Mouse (Mus musculus) frontal cortex, postnatal 14 days (tissue): ENCODE results near the gene Uba1y.
"Not testable (repeated sequence)": the region's sequence is repeated elsewhere in the genome, so short reads cannot be mapped to it uniquely, and the experiment has no call there.

ENCODE experiments used
- DNase-seq, 2 experiments: peaks; one replicate each; pipeline ENCODE4 v3.0.0; 2022; ENCODE audit warnings: low spot score in 2 of 2

Gene Uba1y

GRCm38 (mm10) chrY:818396-818795, at the start of gene Uba1y:
Uba1y (plus strand) TSS chrY:818649.
- DNase-seq: no peak

- not testable (repeated sequence) for DNase-seq
These were observed 21.1 kb upstream of the Uba1y start, which contains the start of gene Zfy1 for GRCm38 (mm10) chrY:797309-797708. Zfy1 (minus strand) TSS chrY:797409.

DNA sequence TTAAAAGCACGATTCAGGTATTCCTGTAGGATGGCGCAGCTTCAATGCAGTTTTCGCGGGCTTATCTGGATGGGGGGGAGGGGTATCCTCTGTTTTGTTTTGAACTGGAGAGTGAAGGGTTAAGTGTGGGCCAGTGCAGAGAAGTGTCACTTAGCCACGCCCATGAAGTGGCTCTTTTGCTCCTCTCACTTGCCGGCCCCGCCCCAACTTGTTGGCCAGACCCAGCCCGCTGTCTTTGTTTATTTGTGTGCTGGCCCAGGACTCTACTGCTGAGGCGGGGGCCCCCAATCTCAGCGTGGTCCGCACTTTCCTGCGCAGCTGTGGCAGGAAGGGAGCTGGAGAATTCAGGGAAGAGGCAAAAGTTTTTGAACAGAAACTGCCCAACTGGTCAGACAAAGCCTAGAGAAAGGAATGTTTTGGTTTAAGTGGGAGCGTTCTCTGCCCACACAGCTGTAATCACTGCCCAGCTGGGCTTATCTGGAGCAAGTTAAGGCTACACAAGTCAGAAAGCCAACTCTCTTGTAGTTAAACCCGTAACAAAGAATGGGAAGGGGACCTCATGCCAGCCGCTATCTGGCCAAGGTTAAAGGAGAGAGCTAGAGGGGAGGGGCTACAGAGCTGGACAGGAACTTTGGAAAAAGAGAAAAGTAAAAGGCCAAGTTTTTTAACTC, 9.3 kb upstream of the Uba1y start:
- no peak for DNase-seq

GRCm38 (mm10) chrY:872404-872803, 54.0 kb downstream of the Uba1y start:
- no peak for DNase-seq

DNA sequence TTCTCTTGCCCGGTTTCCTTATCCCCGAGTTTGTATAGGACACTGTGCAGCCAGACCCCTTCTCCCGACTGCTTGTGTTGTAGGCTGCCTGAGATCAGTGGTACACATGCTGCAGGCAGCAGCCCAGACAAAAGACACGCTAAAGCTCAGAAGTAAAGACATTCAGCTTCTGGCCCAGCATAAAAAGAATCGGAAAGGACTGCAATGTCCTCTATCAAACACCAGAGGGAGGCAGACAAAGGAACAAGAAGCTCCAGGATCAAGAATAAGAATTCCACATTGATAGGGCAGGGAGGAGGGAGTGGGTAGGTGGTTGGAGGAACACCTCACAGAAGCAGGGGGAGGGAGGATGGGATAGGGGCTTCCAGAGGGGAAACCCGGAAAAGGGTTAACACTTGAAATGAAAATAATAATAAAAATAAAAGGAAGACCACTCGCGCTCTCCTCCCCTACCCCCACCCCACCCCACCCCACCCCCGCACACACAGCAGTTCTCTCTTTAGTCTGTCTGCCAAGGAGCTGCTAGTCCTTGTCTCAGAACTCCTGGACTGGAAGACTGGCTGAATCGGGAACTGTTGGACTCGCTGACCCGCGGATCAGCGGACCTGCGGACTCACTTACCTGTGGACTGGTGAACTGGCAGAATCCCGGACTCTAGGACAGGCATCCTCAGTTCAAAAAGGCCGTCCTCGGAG, 54.6 kb downstream of the Uba1y start:
- DNase-seq: no peak
